Mouse (Mus musculus): ENCODE measurements around the gene Atg4b.

GRCm38 (mm10) chr1:93835876-93836531, 84.7 kb downstream of the Atg4b start:
- no peak for TF ChIP-seq EP300 (IDR thresholded peaks at IDR 0.05; ENCODE audit: low read depth)
- TF ChIP-seq CTCF (IDR thresholded peaks at IDR 0.05; ENCODE audit: low read depth): no peak
